Mouse (Mus musculus): ENCODE results near the gene Rapgef6. TPM values are rescaled to one million over a fixed set of nuclear protein-coding genes. Genes with fewer than 3 reads are reported as not detected.

Rapgef6 gene
- polyA plus RNA-seq, 1 experiment from 2014 or later, result 40.9 TPM

- no peak overlapping the region for H3K4me3 ChIP-seq (replicated peaks; ENCODE audit: low read length)
- no peak overlapping the region for H3K4me2 ChIP-seq (ENCODE audit: low read length)
- ATAC-seq, result no peak
- H3K9me3 ChIP-seq (ENCODE audit: control insufficient read depth, low read length), result no peaks in the 10 kb centered on the region
- H3K9ac ChIP-seq (replicated peaks; ENCODE audit: low read depth, low read length), result no peak overlapping the region
- H3K36me3 ChIP-seq (ENCODE audit: control insufficient read depth, insufficient read depth), result peaks cover 3% of the 10 kb centered on the region
- 0 out of 2 replicates have a peak, but pooled peaks cover 3% of the 10 kb centered on the region for H3K4me1 ChIP-seq (replicated peaks; ENCODE audit: control insufficient read depth, insufficient read depth, low read length)
- H3K27me3 ChIP-seq (replicated peaks; ENCODE audit: control insufficient read depth, insufficient read depth, low read length), result no peaks in the 10 kb centered on the region
- 87% methylated on average over 4 of the region's 4 CpGs for WGBS
- no peak overlapping the region for H3K27ac ChIP-seq (ENCODE audit: low read length)
Observed at GRCm38 (mm10) chr11:54710512-54711293, 188.1 kb downstream of the Rapgef6 start.

- no peak overlapping the region for H3K4me3 ChIP-seq (replicated peaks; ENCODE audit: low read length)
- H3K4me1 ChIP-seq (replicated peaks; ENCODE audit: control insufficient read depth, insufficient read depth, low read length), result 0 out of 2 replicates have a peak, but pooled peaks cover 3% of the 10 kb centered on the region
- H3K9ac ChIP-seq (replicated peaks; ENCODE audit: low read depth, low read length), result no peak overlapping the region
- no peaks in the 10 kb centered on the region for H3K27me3 ChIP-seq (replicated peaks; ENCODE audit: control insufficient read depth, insufficient read depth, low read length)
- H3K27ac ChIP-seq (ENCODE audit: low read length), result no peak overlapping the region
- no peak for ATAC-seq
- 78% methylated on average over 2 of the region's 2 CpGs for WGBS
- no peak overlapping the region for H3K4me2 ChIP-seq (ENCODE audit: low read length)
- no peaks in the 10 kb centered on the region for H3K9me3 ChIP-seq (ENCODE audit: control insufficient read depth, low read length)
- peaks cover 11% of the 10 kb centered on the region for H3K36me3 ChIP-seq (ENCODE audit: control insufficient read depth, insufficient read depth)
Observed at GRCm38 (mm10) chr11:54712849-54713248, 190.2 kb downstream of the Rapgef6 start.

- no peak overlapping the region for H3K4me3 ChIP-seq (replicated peaks; ENCODE audit: low read length)
- no peaks in the 10 kb centered on the region for H3K27me3 ChIP-seq (replicated peaks; ENCODE audit: control insufficient read depth, insufficient read depth, low read length)
- WGBS, result 93% methylated on average over 3 of the region's 3 CpGs
- no peak overlapping the region for H3K4me2 ChIP-seq (ENCODE audit: low read length)
- H3K9me3 ChIP-seq (ENCODE audit: control insufficient read depth, low read length), result no peaks in the 10 kb centered on the region
- H3K9ac ChIP-seq (replicated peaks; ENCODE audit: low read depth, low read length), result no peak overlapping the region
- no peaks in the 10 kb centered on the region for H3K4me1 ChIP-seq (replicated peaks; ENCODE audit: control insufficient read depth, insufficient read depth, low read length)
- ATAC-seq, result no peak
- peaks cover 20% of the 10 kb centered on the region for H3K36me3 ChIP-seq (ENCODE audit: control insufficient read depth, insufficient read depth)
- H3K27ac ChIP-seq (ENCODE audit: low read length), result no peak overlapping the region
Observed at GRCm38 (mm10) chr11:54717893-54718292, 195.2 kb downstream of the Rapgef6 start.

- WGBS, result 91% methylated on average over 3 of the region's 3 CpGs
- Histone ChIP-seq H3K4me1 (replicated peaks; ENCODE audit: control insufficient read depth, insufficient read depth, low read length) (no peaks in the 10 kb centered on the region), H3K4me2 (ENCODE audit: low read length) (no peak overlapping the region), H3K4me3 (replicated peaks; ENCODE audit: low read length) (no peak overlapping the region), H3K27me3 (replicated peaks; ENCODE audit: control insufficient read depth, insufficient read depth, low read length) (no peaks in the 10 kb centered on the region), H3K36me3 (ENCODE audit: control insufficient read depth, insufficient read depth) (peaks cover 26% of the 10 kb centered on the region), H3K9me3 (ENCODE audit: control insufficient read depth, low read length) (no peaks in the 10 kb centered on the region), H3K27ac (ENCODE audit: low read length) (no peak overlapping the region), H3K9ac (replicated peaks; ENCODE audit: low read depth, low read length) (no peak overlapping the region)
- no peak for ATAC-seq
Observed at GRCm38 (mm10) chr11:54718601-54719000, 196.0 kb downstream of the Rapgef6 start.

GRCm38 (mm10) chr11:54722057-54722456, 199.4 kb downstream of the Rapgef6 start:
- no peak overlapping the region for H3K4me2 ChIP-seq (ENCODE audit: low read length)
- 90% methylated on average over 6 of the region's 6 CpGs for WGBS
- H3K4me1 ChIP-seq (replicated peaks; ENCODE audit: control insufficient read depth, insufficient read depth, low read length), result peaks cover 7% of the 10 kb centered on the region
- no peak overlapping the region for H3K27ac ChIP-seq (ENCODE audit: low read length)
- no peaks in the 10 kb centered on the region for H3K27me3 ChIP-seq (replicated peaks; ENCODE audit: control insufficient read depth, insufficient read depth, low read length)
- no peak for ATAC-seq
- H3K4me3 ChIP-seq (replicated peaks; ENCODE audit: low read length), result no peak overlapping the region
- no peaks in the 10 kb centered on the region for H3K9me3 ChIP-seq (ENCODE audit: control insufficient read depth, low read length)
- H3K9ac ChIP-seq (replicated peaks; ENCODE audit: low read depth, low read length), result no peak overlapping the region
- H3K36me3 ChIP-seq (ENCODE audit: control insufficient read depth, insufficient read depth), result peaks cover 18% of the 10 kb centered on the region

GRCm38 (mm10) chr11:54724353-54725034, 201.8 kb downstream of the Rapgef6 start:
- H3K9me3 ChIP-seq (ENCODE audit: control insufficient read depth, low read length), result no peaks in the 10 kb centered on the region
- no peaks in the 10 kb centered on the region for H3K27me3 ChIP-seq (replicated peaks; ENCODE audit: control insufficient read depth, insufficient read depth, low read length)
- peaks cover 20% of the 10 kb centered on the region for H3K36me3 ChIP-seq (ENCODE audit: control insufficient read depth, insufficient read depth)
- no peak overlapping the region for H3K4me3 ChIP-seq (replicated peaks; ENCODE audit: low read length)
- H3K9ac ChIP-seq (replicated peaks; ENCODE audit: low read depth, low read length), result no peak overlapping the region
- 73% methylated on average over 4 of the region's 4 CpGs for WGBS
- no peak overlapping the region for H3K4me2 ChIP-seq (ENCODE audit: low read length)
- peaks cover 7% of the 10 kb centered on the region for H3K4me1 ChIP-seq (replicated peaks; ENCODE audit: control insufficient read depth, insufficient read depth, low read length)
- H3K27ac ChIP-seq (ENCODE audit: low read length), result 0 out of 2 replicates have a peak overlapping the region, but pooled peaks have one; percentile 14
- no peak; the same call in 1 of the 2 replicates for ATAC-seq

- WGBS, result 86% methylated on average over 3 of the region's 3 CpGs
- no peak overlapping the region for H3K4me2 ChIP-seq (ENCODE audit: low read length)
- no peak overlapping the region for H3K4me3 ChIP-seq (replicated peaks; ENCODE audit: low read length)
- H3K9me3 ChIP-seq (ENCODE audit: control insufficient read depth, low read length), result no peaks in the 10 kb centered on the region
- H3K27me3 ChIP-seq (replicated peaks; ENCODE audit: control insufficient read depth, insufficient read depth, low read length), result no peaks in the 10 kb centered on the region
- H3K9ac ChIP-seq (replicated peaks; ENCODE audit: low read depth, low read length), result no peak overlapping the region
- peaks cover 20% of the 10 kb centered on the region for H3K36me3 ChIP-seq (ENCODE audit: control insufficient read depth, insufficient read depth)
- no peak overlapping the region for H3K27ac ChIP-seq (ENCODE audit: low read length)
- no peak for ATAC-seq
- peaks cover 7% of the 10 kb centered on the region for H3K4me1 ChIP-seq (replicated peaks; ENCODE audit: control insufficient read depth, insufficient read depth, low read length)
Observed at GRCm38 (mm10) chr11:54726571-54727062, 204.0 kb downstream of the Rapgef6 start.

- Histone ChIP-seq H3K27ac (ENCODE audit: low read length) (no peak overlapping the region), H3K4me3 (replicated peaks; ENCODE audit: low read length) (no peak overlapping the region), H3K4me1 (replicated peaks; ENCODE audit: control insufficient read depth, insufficient read depth, low read length) (peaks cover 7% of the 10 kb centered on the region), H3K9ac (replicated peaks; ENCODE audit: low read depth, low read length) (no peak overlapping the region), H3K27me3 (replicated peaks; ENCODE audit: control insufficient read depth, insufficient read depth, low read length) (no peaks in the 10 kb centered on the region), H3K9me3 (ENCODE audit: control insufficient read depth, low read length) (no peaks in the 10 kb centered on the region), H3K36me3 (ENCODE audit: control insufficient read depth, insufficient read depth) (peaks cover 13% of the 10 kb centered on the region), H3K4me2 (ENCODE audit: low read length) (no peak overlapping the region)
- no peak for ATAC-seq
- 66% methylated on average over 5 of the region's 5 CpGs for WGBS
Observed at GRCm38 (mm10) chr11:54727327-54727901, 204.8 kb downstream of the Rapgef6 start.

- Histone ChIP-seq H3K27me3 (replicated peaks; ENCODE audit: control insufficient read depth, insufficient read depth, low read length) (no peaks in the 10 kb centered on the region), H3K4me3 (replicated peaks; ENCODE audit: low read length) (no peak overlapping the region), H3K9ac (replicated peaks; ENCODE audit: low read depth, low read length) (no peak overlapping the region), H3K9me3 (ENCODE audit: control insufficient read depth, low read length) (no peaks in the 10 kb centered on the region), H3K36me3 (ENCODE audit: control insufficient read depth, insufficient read depth) (peaks cover 12% of the 10 kb centered on the region), H3K4me1 (replicated peaks; ENCODE audit: control insufficient read depth, insufficient read depth, low read length) (peaks cover 7% of the 10 kb centered on the region), H3K4me2 (ENCODE audit: low read length) (no peak overlapping the region), H3K27ac (ENCODE audit: low read length) (no peak overlapping the region)
- 87% methylated on average over 2 of the region's 2 CpGs for WGBS
- no peak for ATAC-seq
Observed at GRCm38 (mm10) chr11:54728371-54728770, 205.7 kb downstream of the Rapgef6 start.

All from forebrain, embryonic 16.5 days (tissue).